Mouse (Mus musculus): ENCODE data around the gene Ttf1.

The Ttf1 gene

GRCm38 (mm10) chr2:29130118-29130899, 70.2 kb downstream of the Ttf1 start:
- DNase-seq (ENCODE audit: low spot score) = no peak

DNA sequence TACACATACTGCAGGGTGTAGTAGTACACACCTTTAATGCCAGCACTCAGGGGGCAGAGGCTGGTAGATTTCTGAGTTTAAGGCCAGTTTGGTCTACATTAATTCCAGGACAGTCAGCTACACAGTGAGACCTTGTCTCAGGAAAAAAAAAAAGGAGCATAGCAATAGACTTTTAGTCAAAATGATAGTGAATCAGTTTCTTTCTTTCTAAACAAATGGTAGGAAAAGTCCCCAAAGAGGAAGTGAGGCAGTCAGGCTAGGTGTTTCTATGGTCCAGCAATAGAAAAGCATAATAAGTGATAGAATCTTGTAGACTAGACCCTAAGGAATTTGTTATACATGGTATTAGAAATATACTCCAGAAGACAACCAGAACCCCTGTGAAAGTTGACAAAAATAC, 75.1 kb downstream of the Ttf1 start:
- no peak for DNase-seq (ENCODE audit: low spot score)

All from spleen, adult 12 weeks (tissue).